Mouse (Mus musculus) regulatory T cell (primary cell): ENCODE data around the gene Nrcam.

Source experiments
- in situ Hi-C: fragments of 300-600 bp; cut with MboI, MseI; formaldehyde crosslinking; loops from one replicate; pipeline ENCODE4 v1.15.1; 2025; ENCODE audit warnings: high pct_unique_total_duplicates

Nrcam gene

GRCm38 (mm10) chr12:44515066-44515465, 186.4 kb downstream of the Nrcam start:
- in situ Hi-C loops = no loop called here

- in situ Hi-C loops = no loop called here
Measured at GRCm38 (mm10) chr12:44519440-44520141, 190.9 kb downstream of the Nrcam start.

DNA sequence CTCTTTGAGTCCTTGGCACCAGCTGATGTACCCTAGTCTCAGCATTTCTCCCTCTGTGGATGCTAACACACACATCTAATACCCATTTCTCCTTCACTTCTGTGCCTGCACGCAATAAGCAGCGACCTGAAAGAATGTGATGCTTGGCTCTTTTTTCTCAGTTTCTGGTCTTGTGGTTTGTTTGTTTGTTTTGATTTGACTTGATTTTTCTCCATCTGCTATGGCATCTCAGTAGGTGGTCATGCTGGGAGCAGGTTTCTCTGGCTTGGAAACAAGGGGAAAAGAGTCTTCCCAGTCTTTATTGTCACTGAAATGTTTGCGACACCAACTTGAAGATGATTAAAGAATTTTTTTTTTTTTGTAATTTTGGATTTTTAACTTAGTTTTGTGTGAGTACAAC, 192.8 kb downstream of the Nrcam start:
- in situ Hi-C loops = no loop called here

DNA sequence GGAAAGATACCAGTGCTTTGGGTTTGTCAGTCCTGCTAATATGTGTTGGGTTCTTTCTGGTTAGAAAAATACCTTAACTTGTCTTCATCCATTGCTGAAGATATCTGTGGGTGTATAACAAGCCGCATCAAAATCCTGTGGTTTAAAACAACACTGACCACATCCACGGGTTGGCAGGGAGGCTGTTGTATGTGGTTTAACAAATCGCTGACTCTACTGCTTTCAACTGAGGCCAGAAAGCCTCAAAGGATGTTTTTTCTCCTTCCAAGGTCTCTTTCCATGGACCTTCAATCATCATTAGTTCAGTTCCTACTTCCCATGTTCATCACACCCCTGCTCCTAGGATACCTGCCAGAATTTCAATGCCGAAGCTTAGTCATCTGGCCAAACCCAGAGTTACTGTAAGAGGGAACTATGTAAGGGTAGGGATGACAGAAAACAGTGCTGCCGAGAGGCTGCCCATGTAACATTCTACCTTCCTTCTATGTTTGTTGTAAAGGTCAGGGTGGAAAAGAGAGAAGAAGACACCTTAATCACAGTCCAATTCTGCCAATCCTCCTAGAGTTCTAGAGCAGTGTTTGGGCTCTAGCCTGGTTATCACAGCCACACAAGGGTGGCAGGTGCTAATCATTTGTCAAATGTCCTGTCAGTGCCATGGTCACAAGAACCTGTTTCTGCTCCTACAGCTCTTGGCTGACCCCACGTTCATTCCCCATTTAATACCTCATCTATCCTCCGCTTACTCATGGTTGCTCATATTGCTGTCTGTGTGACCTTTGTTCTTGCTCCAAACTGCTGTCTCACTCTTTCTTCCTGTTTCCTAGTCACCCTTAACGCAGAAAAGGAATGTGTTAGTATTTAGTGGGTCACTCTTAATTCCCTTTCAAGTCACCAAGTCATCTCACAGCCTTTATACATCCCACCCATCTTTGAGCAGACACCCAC, 196.2 kb downstream of the Nrcam start:
- in situ Hi-C loops = no loop called here

GRCm38 (mm10) chr12:44528391-44529016, 199.8 kb downstream of the Nrcam start:
- in situ Hi-C loops = no loop called here

- in situ Hi-C loops = no loop called here
Measured at GRCm38 (mm10) chr12:44532337-44533113, 203.8 kb downstream of the Nrcam start.

GRCm38 (mm10) chr12:44534100-44534633, 205.5 kb downstream of the Nrcam start:
- in situ Hi-C loops = no loop called here

DNA sequence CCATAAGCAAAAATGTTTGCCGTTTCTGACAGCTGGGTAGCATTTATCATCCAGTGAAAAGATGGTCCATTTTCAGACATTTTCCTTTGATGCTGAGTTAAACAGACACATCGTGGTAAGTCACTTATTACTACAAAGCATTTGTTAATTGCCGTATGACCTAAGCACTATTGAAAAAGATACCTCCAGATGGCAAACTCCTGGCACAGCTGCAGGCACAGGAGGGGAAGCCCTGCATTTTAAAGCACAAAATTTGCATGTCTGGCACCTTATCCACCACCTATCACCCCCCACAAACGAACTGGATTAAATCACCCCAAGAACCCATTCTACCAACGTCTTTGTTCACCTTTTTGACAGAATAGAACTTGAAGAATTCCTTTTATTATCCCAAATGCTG, 206.9 kb downstream of the Nrcam start:
- in situ Hi-C loops = loop anchor here (5.0 kb wide), 1 partner anchor 233 kb away; no protein-coding TSS in a partner anchor

- in situ Hi-C loops = no loop called here
Measured at GRCm38 (mm10) chr12:44547721-44548369, 219.2 kb downstream of the Nrcam start.

DNA sequence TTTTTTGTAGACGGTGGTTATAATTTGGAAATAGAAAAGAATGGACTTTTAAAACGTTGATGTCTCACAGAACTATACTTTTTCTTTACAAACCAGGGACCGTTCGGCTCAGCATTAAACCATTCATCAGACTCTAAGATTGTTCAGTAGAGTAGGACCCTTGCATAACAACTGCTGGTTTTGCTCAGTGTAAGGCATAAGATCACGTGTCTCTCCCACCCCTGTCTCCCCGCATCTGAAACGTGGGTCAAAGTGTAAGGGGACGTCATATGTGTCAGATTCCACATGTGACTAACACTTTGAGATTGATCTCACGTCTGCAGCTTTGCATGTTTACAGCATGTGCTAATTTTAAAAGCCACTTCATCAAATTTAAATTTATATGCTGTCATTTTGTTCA, 219.8 kb downstream of the Nrcam start:
- in situ Hi-C loops = no loop called here

GRCm38 (mm10) chr12:44551614-44552013, 222.9 kb downstream of the Nrcam start:
- in situ Hi-C loops = no loop called here

GRCm38 (mm10) chr12:44554051-44554450, 225.4 kb downstream of the Nrcam start:
- in situ Hi-C loops = no loop called here

DNA sequence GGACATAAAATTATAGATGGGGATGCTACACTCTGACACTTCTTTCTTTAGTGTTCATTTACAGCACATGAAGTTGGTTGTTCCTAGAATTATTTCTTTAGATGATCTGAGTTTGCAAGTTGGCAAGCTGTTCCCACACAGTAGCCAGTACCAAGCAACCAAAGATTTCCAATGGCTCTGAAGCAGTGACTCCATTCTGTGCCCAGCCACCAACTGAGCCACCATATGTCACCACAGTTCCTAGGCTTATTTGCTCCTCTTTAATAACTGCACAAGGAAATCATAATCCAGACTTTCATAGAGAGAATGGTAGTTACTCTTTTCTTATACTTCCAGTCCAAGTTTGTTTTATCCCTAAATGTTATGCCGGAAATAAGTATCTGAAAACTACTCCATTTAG, 226.1 kb downstream of the Nrcam start:
- in situ Hi-C loops = no loop called here

DNA sequence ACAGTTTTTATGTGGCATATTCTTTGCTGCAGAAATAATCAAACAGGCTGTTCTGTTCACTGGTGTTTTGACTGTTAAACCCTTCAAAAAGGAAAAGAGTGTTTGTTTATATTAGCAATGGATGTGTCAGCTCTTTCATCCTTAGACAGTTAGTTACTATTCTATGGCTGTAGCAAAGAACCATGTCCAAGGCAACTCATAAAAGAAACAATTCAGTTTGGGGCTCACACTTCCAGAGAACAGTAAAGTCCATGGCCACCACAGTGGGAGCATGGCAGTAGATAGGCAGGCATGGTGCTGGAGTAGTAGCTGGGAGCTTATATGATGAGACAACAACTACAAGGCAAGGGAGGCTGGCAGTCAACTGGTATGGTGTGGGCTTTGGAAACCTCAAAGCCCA, 231.3 kb downstream of the Nrcam start:
- in situ Hi-C loops = no loop called here

DNA sequence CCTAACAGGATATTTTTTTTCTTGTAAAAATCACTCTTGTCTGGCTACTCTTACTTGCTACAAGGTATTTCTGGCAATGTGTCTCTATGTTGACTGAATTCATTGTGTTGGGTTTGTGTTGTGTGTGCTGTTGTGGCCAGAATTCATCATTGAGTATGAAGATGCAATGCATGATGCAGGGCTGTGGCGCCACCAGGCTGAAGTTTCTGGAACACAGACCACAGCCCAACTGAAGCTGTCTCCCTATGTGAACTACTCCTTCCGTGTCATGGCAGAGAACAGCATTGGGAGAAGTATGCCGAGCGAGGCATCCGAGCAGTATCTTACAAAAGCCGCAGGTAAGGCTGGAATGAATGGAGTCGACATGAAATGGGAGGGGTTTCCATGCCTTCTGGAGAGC, 241.4 kb downstream of the Nrcam start:
- in situ Hi-C loops = no loop called here

GRCm38 (mm10) chr12:44572664-44573063, 244.0 kb downstream of the Nrcam start:
- in situ Hi-C loops = no loop called here

GRCm38 (mm10) chr12:44574167-44574566, 245.5 kb downstream of the Nrcam start:
- in situ Hi-C loops = no loop called here

DNA sequence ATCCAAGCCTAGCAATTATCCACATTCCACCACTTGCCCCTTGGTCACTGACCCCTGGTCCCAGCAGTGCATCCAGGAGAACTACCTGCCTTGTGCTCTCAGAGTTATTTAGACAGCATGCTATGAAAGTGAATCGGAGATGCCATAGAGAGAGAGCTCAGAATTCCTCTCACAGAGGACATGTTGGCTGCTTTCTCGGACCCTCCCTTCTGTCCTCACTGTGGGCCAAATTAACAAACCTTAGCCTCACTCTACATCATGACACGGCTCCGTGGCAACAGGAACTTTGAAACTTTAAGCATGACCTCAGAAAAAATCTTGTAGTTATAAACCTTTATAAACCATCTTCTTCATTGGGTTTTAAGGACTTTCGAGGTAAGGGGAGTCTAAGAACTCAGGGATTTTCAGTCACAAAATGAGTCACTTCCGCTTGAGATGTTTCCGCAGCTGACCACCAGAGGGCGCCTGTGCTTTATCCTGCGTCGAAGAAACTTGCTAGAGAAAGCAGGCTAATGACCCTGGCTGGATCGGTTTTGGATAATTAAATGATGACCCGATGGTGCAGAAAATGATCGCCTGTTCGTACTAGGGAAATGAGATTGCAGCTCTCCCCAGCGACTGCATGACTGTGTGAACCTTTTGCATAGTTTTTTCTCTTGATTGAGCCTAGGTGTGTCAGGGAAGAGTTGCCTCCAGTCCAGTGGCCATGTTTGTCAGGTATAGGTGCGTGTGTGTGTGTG, 272.9 kb downstream of the Nrcam start:
- in situ Hi-C loops = no loop called here

DNA sequence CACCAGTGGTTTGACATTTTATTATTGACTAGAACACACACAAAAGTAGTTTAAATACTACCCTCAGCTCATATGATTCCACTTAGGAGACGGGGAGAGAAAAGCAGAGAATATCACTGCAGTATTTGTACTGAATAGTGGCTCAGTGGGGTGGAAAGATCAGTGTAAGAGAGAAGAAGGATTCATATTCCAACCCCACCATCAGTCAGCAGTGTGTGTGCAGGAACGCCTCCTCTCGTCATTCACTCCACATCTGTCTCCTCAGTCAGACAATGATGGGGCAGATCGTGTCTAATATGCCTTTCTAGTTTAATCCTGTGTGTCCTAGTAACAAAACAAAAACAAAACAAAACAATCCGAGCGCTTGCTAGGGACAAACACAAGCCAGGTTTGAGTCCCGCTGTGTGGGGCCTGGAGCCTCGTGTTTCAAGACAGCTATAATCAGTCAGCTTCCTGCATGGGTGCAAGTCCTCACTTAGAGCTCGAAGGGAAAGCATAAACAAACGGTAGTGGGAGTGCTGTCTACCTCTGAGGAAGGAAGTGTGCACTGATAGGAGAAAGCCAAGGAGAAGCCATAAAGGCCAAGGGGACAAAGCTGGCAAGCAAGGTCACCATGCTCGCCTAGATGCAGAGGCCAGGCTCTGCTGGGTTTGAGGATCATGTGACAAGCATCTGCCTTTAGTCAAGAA, 273.7 kb downstream of the Nrcam start:
- in situ Hi-C loops = no loop called here

- in situ Hi-C loops = no loop called here
Measured at GRCm38 (mm10) chr12:44602958-44603331, 274.3 kb downstream of the Nrcam start.
